Mouse (Mus musculus) layer of hippocampus, postnatal 10 days (tissue): Measurements from ENCODE around the gene Stox2. TPM values are rescaled to one million over a fixed set of nuclear protein-coding genes. Genes with fewer than 3 reads are reported as not detected.

Experiments
- DNase-seq, 2 experiments: peaks; one replicate each; pipeline ENCODE4 v3.0.0; 2021; ENCODE audit warnings: low spot score in 2 of 2
- total RNA-seq, 2 experiments: library from RNA; stranded (reverse); gene quantifications; 2 replicates each; pipeline ENCODE4 v1.2.3; 2021

Stox2 gene
- total RNA-seq, 2 experiments from 2014 or later = 88.8 to 94.2 TPM

DNA sequence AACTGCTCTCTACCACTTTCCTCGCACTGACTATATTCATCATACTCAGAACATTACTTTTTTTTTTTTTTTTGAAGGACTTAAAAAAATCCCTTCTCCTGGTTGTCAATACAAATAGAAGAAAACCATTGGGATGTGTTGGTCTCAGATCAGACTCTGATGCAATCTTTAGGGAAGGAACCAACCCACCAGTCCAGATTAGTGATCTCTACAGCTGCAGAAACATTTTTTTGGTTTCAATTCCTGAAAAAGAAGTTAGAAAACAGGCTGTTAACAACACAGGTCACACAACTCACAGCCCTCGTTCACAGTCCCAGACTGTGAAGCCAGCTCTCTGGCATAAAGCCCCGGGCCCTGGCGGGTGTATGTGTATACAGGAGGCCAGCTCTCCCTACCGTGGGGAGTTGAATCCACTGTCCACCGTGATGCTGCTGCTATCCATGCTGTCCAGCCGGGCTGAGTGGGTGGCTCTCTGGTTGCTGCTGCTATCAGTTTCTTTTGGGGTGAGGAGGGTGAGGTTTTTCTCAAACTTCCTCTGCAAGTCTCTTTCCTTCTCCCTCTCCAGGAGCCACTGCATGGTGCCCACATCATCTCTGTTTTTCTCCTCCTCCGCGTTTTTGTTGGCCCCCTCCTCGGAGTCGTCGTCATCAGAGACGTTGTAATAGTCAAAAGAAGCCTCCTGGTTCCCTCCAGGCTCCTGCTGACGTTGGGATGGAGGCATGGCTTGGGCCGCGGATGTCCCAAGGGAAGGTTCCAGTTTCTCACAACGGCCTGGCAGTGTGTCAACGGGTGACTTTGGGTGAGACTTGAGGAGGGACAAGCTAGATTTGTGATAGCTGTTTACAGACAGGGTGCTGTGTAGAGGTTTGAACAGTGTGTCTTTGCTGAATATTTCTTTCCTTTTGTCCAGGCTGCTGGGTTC, 254.5 kb downstream of the Stox2 start:
- no peak for DNase-seq

- no peak for DNase-seq
These were observed 260.8 kb downstream of the Stox2 start for GRCm38 (mm10) chr8:47185396-47185795.

DNA sequence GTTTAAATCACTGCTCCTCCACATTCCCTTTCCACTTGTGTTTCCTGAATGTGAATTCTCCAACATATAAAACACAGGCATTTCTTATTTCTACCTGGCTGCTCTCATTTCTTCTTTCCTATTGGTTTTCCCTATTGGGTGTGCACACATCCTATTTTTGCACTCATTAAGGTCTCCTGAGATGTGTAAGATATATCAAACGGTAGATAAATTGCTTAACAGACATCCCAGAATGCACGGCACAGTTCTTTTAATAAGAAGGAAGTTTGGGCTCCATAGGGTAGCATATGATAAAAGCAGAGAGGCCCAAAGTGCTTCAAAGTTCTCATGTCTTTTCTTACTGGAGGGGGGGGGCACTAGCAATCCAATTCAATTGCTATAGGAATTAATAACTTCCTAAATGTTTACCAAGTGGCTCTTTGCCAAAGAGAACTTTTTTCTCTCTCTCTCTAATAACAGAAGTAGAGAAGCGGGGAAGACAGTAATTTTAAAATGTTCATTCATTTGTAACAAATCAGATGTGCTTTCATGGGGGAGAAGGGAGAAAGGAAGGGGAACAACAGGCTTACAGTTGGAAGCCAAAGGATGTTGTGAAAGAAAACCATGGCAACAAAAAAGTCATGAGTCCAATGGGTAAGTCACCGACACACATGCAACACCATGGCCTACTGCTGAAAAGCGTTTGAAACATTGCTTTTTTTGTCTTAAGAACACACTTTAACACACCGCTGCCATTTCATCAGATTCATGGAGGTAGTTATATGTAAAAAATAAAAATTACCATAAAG, 263.2 kb downstream of the Stox2 start:
- no peak for DNase-seq

DNA sequence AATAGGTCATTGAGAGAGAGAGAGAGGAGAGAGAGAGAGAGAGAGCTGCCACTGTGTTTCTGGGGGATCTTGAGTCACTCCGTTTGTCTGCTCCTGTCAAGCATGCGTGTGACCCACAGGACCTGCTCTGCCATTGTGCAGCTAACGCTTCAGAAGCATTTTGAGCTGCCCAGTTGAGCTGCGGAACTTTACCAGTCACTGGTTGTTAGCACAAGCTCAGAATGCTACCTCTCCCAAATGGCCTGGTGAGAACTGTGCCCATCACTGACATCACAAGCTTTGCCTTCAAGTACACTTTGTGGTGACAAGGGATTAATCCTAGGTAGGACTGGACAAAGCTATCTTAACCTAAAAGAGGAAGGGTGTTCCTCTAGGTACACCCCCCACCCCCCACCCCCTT, 263.9 kb downstream of the Stox2 start:
- no peak for DNase-seq

DNA sequence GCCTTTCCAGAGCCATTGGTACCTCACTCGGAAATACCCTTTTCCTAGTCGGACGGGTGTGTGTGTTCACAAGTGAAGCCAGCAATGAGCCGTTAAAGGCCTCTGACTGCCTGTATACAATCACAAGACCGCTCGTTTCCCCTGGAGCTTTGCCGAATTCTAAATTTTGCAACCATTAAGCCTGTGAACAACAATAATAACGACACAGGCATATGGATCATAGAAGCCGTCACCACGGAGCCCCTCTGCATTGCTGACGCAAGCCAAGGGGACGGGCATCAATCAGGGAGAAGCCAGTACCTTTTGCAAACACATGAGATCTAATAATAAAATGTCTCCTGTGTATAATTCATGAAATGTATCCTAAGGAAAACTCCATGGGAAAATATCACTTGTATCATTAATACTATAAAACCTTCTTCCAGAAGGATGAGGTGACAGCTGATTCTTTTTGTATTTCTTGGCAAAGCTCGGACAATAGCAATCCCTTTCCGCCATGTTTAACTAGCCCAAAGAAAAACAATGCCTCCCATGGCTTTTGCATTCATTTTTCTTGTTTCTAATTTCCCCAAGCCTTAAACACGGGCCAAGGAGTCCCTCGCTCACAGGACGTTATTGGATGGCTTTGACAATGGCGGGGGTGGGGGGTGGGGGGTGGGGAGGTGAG, 265.0 kb downstream of the Stox2 start:
- no peak for DNase-seq

DNA sequence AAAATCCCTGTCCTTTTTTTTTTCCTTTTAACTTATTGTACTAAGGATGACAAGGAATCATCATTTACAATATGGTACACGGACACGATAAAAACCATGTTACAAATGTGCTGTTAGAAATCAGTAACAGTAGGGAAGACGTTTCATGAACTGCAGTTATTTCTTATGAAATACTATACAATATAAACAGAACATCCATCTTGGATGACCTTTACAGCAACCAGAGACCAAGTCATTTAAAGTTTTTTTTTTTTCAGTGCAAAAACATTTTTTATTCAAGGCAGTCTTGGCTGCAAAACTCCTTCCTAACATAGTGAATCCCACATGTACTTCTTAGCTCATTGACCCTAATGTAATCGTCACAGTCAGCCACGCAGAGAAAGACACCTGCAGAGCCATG, 266.0 kb downstream of the Stox2 start:
- no peak for DNase-seq

GRCm38 (mm10) chr8:47178785-47179184, 267.4 kb downstream of the Stox2 start:
- no peak for DNase-seq

DNA sequence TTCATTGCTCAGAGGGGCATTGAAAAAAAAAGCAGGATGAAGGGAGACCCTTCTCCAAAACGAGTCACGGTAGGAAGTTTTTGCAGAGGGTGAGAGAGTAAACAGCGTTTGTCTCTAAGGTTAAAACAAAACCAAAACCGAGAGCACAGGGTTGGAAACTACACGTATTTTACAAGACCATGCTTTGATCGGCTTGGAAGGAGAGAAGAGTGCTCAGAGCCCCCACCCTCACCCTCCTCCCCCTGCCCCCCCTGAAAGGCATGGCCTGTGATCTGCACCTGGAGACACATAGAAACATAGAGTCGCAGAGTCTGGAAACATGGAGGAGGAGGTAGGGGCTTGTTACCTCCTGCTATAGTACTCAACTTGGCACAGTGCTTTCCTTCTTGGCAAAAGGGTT, 272.3 kb downstream of the Stox2 start:
- DNase-seq = no peak

- no peak for DNase-seq
These were observed 273.3 kb downstream of the Stox2 start for GRCm38 (mm10) chr8:47172848-47173247.

- no peak for DNase-seq
These were observed 285.5 kb downstream of the Stox2 start for GRCm38 (mm10) chr8:47160688-47161087.

DNA sequence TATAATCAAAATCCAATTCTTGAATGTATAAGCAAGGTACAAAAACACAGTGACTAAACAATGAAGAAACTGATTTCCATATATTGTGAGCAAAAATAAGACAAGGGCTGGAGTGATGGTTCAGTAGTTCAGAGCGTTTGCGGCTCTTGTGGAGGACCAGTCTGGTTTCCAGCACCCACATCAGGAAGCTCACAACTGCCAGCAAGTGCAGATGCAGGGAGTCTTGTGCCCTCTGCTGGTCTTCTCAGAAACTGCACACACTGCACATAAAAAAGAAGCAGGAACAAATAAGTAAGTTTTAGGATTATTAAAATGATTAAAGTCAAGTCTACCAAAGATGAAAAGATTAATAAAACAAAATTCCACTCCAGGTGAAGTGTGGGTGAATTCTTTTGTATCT, 291.6 kb downstream of the Stox2 start:
- no peak for DNase-seq

DNA sequence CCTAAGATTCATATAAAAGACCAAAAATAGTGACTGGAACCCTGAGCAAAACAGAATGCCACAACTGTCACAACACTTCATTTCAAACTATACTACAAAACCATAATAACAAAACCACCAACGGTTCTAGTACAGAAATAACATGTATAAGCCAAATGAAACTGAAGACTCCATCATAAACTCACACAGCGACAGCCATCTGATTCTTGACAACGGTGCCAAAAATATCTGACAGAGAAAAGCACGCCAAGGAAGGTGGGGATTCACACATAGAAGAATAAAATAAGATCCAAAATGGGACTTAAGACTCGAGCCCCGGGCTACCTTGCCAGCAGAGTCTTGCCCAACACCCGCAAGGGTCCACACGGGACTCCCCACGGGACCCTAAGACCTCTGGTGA, 300.9 kb downstream of the Stox2 start:
- no peak for DNase-seq

DNA sequence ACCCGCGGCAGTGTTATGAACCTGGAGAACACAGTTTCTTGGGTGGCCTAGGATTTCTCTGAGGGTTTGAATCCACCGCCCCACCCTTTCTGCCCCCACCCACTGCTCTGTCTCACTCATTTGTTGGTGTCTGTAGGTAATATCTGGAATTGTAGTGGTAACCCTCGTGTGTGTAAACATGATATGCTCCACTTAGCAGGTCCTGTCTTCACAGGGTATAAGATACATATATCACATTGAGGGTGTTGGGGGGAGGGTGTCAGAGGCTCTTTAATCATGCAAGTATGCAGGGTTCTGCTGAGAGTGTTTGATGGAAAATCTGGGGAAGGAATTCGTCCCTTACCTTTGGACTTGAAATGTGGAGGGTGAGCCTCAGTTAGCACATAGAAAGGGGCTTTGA, 310.1 kb downstream of the Stox2 start:
- DNase-seq = no peak

DNA sequence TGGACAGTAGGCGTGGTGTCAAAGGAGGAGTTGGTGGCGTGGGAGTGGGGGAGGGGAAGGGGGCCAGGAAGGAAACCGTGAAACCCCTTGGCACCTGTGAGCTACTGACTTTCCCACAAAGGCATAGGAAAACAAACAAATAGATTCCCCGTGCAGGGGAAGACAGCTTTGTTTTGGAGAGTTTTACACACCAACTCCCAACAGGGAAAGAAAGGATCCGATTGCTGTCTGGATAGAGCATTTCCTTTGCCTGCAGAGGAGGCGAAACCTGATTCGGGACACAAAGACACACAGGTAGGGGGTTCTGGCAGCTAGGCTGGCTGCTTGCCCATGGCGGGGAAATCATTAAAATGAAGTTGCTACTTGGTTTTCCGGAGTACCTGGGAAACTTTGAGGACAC, 310.6 kb downstream of the Stox2 start:
- no peak for DNase-seq

DNA sequence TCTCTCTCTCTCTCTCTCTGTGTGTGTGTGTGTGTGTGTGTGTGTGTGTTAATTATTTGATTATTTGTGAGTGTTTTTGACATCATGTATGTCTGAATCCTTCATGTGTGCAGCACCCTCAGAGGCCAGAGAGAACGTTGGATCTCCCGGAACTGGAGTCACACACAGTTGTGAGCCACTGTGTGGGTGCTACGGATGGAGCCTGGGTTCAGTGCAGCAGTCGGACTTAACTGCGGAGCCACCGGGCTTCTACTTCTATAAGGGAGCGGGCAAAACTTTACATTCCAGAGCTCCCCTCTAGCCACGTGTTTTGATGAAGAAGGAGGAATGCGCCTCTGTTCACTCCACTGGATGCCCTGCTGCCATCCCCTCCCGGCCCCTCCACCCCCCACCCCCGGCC, 311.4 kb downstream of the Stox2 start:
- DNase-seq = no peak

GRCm38 (mm10) chr8:47133381-47133780, 312.8 kb downstream of the Stox2 start:
- DNase-seq = no peak

Other genes starting within 250 kb of the Stox2 start
- gene Trappc11, start 87.1 kb upstream of the Stox2 start, total RNA-seq = 10 to 100 TPM; 49.7 to 50.2 TPM
- 10 to 100 TPM; 28.5 to 32.6 TPM for gene Rwdd4a, start 87.3 kb upstream of the Stox2 start, total RNA-seq
- gene Ing2, start 229.2 kb upstream of the Stox2 start, total RNA-seq = 10 to 100 TPM; 25.6 to 26.9 TPM